Mouse (Mus musculus) neural tube, embryonic 12.5 days (tissue): ENCODE results near the gene Rhbdl1. TPM values are rescaled to one million over a fixed set of nuclear protein-coding genes. Genes with fewer than 3 reads are reported as not detected.

Experiments used
- ATAC-seq: fragments of 200-750 bp; cut with Nextera tagmentation; 2 replicates; pipeline ENCODE4 v1.8.0; 2017; ENCODE audit warnings: low read depth, mild to moderate bottlenecking, moderate TSS enrichment, moderate library complexity; ENCODE audit not compliant: low FRiP score
- H3K27ac ChIP-seq: fragments of 300-500 bp; sonication (generic); 2 replicates; pipeline ENCODE4 v1.5.1; 2016
- H3K27me3 ChIP-seq: fragments of 300-500 bp; sonication (generic); replicated peaks from 2 replicates; pipeline ENCODE4 v1.6.1; 2016; ENCODE audit warnings: mild to moderate bottlenecking
- H3K36me3 ChIP-seq: fragments of 300-500 bp; sonication (generic); 2 replicates; pipeline ENCODE4 v1.6.1; 2016; ENCODE audit warnings: mild to moderate bottlenecking
- H3K4me1 ChIP-seq: fragments of 300-500 bp; sonication (generic); 2 replicates; pipeline ENCODE4 v1.6.1; 2016
- H3K4me2 ChIP-seq: fragments of 300-500 bp; sonication (generic); replicated peaks from 2 replicates; pipeline ENCODE4 v1.6.1; 2016; ENCODE audit warnings: mild to moderate bottlenecking
- H3K4me3 ChIP-seq: fragments of 300-500 bp; sonication (generic); 2 replicates; pipeline ENCODE4 v1.5.1; 2016
- H3K9ac ChIP-seq: fragments of 300-500 bp; sonication (generic); 2 replicates; pipeline ENCODE4 v1.6.1; 2016; ENCODE audit warnings: mild to moderate bottlenecking
- H3K9me3 ChIP-seq: fragments of 300-500 bp; sonication (generic); 2 replicates; pipeline ENCODE4 v1.6.1; 2016; ENCODE audit warnings: mild to moderate bottlenecking
- WGBS: fragments of 180-500 bp; shearing (Covaris S2); methylation state at CpG from one replicate; pipeline ENCODE4 v1.1.7; 2016; 5-methylcytosine and 5-hydroxymethylcytosine counted together
- polyA plus RNA-seq: library from polyadenylated mRNA; unstranded; fragments of >200 nt; fragmentation: Nextera tagmentation; extraction: Ambion mirVana; gene quantifications from 2 replicates; pipeline ENCODE4 v1.2.1, GENCODE M21; 2016

The Rhbdl1 gene
- polyA plus RNA-seq, 1 experiment from 2014 or later = 8.1 TPM

DNA sequence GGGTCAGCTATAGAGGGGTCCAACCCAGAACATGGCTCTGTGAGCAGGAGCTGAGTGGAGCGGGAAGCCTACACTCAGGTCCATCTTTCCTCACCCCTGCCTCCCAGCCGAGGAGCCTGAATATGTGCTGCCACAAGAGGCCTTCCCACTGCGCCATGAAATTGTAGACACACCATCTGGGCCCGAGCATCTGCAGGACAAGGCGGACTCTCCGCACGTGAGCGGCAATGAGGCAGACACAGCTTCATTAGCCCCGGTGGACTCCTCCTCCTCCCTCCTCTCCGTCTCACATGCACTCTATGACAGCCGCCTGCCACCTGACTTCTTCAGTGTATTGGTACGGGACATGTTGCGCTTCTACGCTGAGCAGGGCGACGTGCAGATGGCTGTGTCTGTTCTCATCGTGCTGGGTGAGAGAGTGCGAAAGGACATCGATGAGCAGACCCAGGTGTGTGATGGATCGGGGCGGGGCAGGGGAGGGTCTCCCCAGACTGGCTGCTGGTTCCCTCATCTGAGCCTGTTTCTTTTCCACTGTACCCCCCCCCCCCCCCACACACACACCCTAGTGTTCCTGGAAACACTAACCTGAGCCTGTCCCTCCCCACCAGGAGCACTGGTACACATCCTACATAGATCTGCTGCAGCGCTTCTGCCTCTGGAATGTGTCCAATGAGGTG lies 9.4 kb downstream of the Rhbdl1 start:
- ATAC-seq = no peak
- H3K9ac ChIP-seq = no peak overlapping the region
- peaks cover 46% of the 10 kb centered on the region for H3K36me3 ChIP-seq
- peaks cover 75% of the 10 kb centered on the region for H3K4me1 ChIP-seq
- H3K4me3 ChIP-seq = no peak overlapping the region
- H3K27me3 ChIP-seq = no peaks in the 10 kb centered on the region
- no peaks in the 10 kb centered on the region for H3K9me3 ChIP-seq
- 91% methylated on average over 22 of the region's 22 CpGs for WGBS
- no peak overlapping the region for H3K27ac ChIP-seq
- peak overlapping the region; percentile 95; the same call in 1 of the 2 replicates for H3K4me2 ChIP-seq

DNA sequence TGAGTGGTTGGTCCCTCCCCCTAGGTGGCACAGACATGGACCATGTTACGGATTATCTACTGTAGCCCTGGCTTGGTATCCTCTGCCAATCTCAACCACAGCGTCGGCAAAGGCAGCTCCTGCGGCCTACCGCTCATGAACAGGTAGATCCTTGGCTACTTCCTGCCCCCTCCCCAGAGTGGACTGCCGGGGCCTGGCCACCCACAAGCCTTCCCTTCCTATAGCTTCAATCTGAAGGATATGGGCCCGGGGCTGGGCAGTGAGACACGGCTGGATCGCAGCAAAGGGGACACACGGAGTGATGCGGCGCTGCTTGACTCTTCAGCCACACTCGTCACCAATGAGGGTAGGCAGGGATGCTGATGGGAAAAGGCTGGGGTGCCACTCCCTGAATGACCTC lies 10.1 kb downstream of the Rhbdl1 start:
- no peak for ATAC-seq
- H3K9me3 ChIP-seq = no peaks in the 10 kb centered on the region
- H3K4me2 ChIP-seq = no peak overlapping the region
- H3K4me1 ChIP-seq = peaks cover 72% of the 10 kb centered on the region
- WGBS = 96% methylated on average over 13 of the region's 13 CpGs
- H3K9ac ChIP-seq = no peak overlapping the region
- no peaks in the 10 kb centered on the region for H3K27me3 ChIP-seq
- no peak overlapping the region for H3K27ac ChIP-seq
- H3K36me3 ChIP-seq = peaks cover 46% of the 10 kb centered on the region
- H3K4me3 ChIP-seq = no peak overlapping the region

DNA sequence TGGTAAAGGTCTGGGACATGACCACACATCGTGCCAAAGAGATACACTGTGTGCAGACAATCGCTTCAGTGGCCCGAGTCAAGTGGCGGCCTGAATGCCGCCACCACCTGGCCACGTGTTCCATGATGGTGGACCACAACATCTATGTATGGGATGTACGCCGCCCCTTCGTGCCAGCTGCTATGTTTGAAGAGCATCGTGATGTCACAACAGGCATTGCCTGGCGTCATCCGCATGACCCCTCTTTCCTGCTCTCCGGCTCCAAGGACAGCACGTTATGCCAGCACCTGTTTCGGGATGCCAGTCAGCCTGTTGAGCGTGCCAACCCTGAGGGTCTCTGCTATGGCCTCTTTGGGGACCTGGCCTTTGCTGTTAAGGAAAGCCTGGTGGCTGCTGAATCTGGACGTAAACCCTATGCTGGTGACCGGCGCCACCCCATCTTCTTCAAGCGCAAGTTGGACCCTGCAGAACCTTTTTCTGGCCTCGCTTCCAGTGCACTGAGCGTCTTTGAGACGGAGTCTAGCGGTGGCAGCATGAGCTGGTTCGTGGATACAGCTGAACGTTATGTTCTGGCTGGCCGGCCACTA lies 11.0 kb downstream of the Rhbdl1 start:
- Histone ChIP-seq H3K9me3 (no peaks in the 10 kb centered on the region), H3K27ac (no peak overlapping the region), H3K4me2 (0 out of 2 replicates have a peak overlapping the region, but pooled peaks have one; percentile 9), H3K27me3 (no peaks in the 10 kb centered on the region), H3K9ac (no peak overlapping the region), H3K4me1 (peaks cover 63% of the 10 kb centered on the region), H3K36me3 (peaks cover 39% of the 10 kb centered on the region), H3K4me3 (no peak overlapping the region)
- no peak for ATAC-seq
- WGBS = 95% methylated on average over 27 of the region's 27 CpGs

DNA sequence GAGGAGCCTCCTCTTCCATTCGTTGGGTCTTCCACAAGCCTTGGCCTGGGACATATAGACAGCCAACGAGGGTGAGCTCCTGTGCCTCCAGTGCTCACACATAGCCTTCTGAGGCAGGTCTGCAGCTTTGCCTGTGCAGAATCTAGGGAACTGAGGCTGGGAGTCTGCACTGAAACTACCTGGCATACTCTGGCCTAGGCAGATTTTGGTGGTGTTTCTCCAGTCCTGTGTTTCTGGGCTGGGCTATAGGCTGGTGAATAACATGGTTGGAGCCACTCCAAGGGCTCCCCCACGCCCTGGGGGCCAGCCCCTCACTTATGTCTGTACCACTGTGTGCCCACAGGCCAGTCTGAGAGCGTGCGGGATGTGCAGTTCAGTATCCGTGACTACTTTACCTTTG lies 11.8 kb downstream of the Rhbdl1 start:
- no peak for ATAC-seq
- Histone ChIP-seq H3K4me3 (no peak overlapping the region), H3K9ac (no peak overlapping the region)

DNA sequence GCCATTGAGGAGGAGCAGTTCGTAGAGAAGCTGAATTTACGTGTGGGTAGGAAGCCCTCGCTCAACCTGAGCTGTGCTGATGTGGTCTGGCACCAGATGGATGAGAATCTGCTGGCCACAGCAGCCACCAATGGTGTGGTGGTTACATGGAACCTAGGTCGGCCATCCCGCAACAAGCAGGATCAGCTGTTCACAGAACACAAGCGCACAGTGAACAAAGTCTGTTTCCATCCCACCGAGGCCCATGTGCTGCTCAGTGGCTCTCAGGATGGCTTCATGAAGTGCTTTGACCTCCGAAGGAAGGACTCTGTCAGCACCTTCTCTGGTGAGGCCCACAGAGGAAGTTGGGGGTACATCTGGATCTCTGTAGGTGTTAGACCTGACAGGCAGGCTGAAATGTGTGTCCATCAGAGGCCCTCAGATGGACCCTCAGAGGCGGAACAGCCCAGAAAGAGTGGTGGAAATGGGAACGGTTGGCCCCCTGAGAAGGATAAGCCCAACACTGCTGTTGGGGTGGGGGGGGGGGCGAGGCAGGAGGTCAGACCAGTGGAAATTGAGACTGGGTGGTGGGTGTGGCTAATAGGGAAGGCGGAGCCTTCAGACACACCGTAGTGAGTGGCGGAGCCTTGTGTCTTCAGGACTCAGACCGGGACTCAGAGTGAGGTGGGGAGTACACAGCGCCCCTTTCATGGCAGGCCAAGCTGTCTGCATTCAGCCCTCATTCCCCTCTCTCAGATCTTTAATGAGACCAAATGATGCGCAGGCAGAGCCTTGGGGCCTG lies 12.5 kb downstream of the Rhbdl1 start:
- Histone ChIP-seq H3K4me2 (peak overlapping the region; percentile 82), H3K4me3 (peak overlapping the region; percentile 53; the same call in 1 of the 2 replicates), H3K27me3 (peaks cover 12% of the 10 kb centered on the region), H3K9ac (peak overlapping the region; percentile 73; the same call in 1 of the 2 replicates), H3K27ac (no peak overlapping the region), H3K9me3 (no peaks in the 10 kb centered on the region), H3K36me3 (peaks cover 29% of the 10 kb centered on the region), H3K4me1 (peaks cover 48% of the 10 kb centered on the region)
- WGBS = 76% methylated on average over 17 of the region's 17 CpGs
- no peak for ATAC-seq

More for the DNA sequence above, 11.8 kb downstream of the Rhbdl1 start:
- Histone ChIP-seq H3K4me1 (peaks cover 55% of the 10 kb centered on the region), H3K4me2 (peak overlapping the region; percentile 82), H3K9me3 (no peaks in the 10 kb centered on the region), H3K36me3 (peaks cover 32% of the 10 kb centered on the region), H3K27ac (no peak overlapping the region), H3K27me3 (peaks cover 5% of the 10 kb centered on the region)
- WGBS = 89% methylated on average over 6 of the region's 6 CpGs

DNA sequence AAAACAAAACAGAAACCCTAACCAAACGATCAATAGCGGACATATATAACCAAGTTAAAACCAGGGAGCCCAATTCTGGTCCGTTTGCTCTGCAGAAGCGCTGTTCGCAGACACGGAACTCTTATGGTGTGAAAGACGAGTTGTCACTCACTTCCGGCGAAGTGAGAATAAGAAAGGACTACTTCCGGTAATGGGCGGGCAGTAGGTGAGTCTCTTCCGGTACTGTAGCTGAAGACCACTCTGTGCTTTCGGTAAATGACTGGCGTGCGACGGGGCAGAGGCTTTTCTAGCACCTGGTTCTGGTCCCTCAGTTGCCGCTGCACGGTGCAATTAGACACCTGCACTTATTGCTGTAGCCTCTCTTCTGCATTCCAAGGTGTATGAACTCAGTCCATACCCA lies 13.6 kb downstream of the Rhbdl1 start, which contains the start of gene Wdr24:
TSS of gene Wdr24 (plus strand) at position 176 of the 400 bp plus-strand sequence.
- H3K4me3 ChIP-seq = peak within 1 kb of the TSS; percentile 53
- H3K4me1 ChIP-seq = peaks cover 47% of the 10 kb centered on the region
- peaks cover 34% of the 10 kb centered on the region for H3K36me3 ChIP-seq
- no peak within 1 kb of the TSS for H3K27ac ChIP-seq
- H3K4me2 ChIP-seq = peak within 1 kb of the TSS; percentile 82
- H3K9ac ChIP-seq = peak within 1 kb of the TSS; percentile 73
- peaks cover 23% of the 10 kb centered on the region for H3K27me3 ChIP-seq
- WGBS = under 1% methylated on average over 18 of the region's 18 CpGs
- no peak for ATAC-seq
- H3K9me3 ChIP-seq = no peaks in the 10 kb centered on the region

DNA sequence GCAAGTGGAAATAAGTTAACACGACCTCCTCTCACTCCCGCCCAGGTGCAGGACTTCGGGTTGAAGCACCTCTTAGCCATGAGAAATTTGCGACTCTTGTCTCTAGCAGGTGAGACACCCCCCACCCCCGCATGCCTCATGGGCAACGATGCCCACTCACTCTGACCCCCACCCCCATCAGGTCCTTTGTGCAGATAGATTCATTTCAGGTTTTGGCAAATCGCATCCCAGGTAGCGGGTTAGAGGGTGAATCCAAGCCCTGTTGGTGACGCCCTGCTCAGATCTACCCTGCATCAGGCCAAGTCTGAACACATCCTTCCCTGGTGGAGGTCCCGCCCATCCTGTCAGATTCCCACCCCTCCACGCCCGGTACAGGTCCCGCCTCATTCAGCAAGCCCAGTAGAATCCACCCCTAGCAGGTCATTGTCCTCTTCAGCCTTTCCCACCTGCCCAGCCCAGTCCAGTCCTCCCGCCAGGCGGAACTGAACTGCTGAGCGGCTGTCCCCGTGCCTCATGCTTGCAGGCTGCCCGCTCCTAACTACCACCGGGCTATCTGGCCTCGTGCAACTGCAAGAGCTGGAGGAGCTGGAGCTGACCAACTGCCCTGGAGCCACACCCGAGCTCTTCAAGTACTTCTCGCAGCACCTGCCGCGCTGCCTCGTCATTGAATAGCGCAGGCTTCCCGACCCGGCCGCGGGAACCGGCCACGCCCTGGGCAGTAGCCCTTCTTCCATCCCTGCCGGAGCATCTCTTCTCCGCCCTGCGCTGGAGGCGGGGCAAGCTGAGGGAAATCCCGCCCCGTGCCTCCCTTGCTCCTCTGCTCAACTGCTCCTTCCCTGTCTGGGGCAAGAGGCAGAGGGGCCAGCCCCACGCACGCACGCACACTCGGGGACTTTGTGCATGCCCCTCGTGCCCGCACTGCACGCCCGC lies 18.0 kb downstream of the Rhbdl1 start:
- Histone ChIP-seq H3K9me3 (no peaks in the 10 kb centered on the region), H3K36me3 (peaks cover 28% of the 10 kb centered on the region), H3K4me3 (0 out of 2 replicates have a peak overlapping the region, but pooled peaks have one; percentile 11), H3K4me1 (peaks cover 7% of the 10 kb centered on the region), H3K27ac (no peak overlapping the region), H3K4me2 (peak overlapping the region; percentile 32), H3K9ac (no peak overlapping the region), H3K27me3 (peaks cover 43% of the 10 kb centered on the region)
- WGBS = 7% methylated on average over 46 of the region's 46 CpGs
- ATAC-seq = no peak

DNA sequence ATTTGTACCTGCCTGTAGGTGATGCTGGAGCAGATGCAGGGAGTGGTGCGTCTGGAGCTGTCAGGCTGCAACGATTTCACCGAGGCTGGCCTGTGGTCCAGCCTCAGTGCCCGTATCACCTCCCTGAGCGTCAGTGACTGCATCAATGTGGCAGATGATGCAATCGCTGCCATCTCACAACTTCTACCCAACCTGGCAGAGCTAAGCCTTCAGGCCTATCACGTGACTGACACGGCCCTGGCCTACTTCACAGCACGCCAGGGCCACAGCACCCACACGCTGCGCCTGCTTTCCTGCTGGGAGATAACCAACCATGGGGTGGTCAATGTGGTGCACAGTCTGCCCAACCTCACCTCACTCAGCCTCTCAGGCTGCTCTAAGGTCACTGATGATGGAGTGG lies 19.4 kb downstream of the Rhbdl1 start:
- no peak overlapping the region for H3K27ac ChIP-seq
- no peak overlapping the region for H3K9ac ChIP-seq
- H3K4me1 ChIP-seq = peaks cover 13% of the 10 kb centered on the region
- ATAC-seq = no peak
- H3K9me3 ChIP-seq = no peaks in the 10 kb centered on the region
- peaks cover 43% of the 10 kb centered on the region for H3K27me3 ChIP-seq
- 90% methylated on average over 11 of the region's 11 CpGs for WGBS
- no peak overlapping the region for H3K4me3 ChIP-seq
- H3K36me3 ChIP-seq = peaks cover 28% of the 10 kb centered on the region
- no peak overlapping the region for H3K4me2 ChIP-seq

DNA sequence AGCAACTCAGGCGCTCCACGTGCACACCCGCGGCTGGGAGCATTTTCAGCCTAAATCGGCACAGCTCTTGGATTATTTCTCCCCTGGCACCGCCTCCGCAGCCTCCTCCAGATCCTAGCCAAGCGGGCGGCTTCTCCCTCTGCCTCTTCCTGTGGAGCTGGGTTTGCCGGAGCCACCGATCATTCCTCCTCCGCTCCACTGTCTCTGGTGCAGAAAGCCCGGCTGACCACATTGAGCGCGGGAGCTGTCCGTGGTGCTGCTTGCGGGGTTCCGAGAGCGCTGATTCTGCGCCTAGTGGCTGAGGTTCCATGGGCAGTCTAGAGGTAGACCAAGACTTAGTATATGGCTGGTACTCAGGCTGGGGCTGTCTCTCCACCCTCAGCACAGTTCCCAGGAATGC lies 23.6 kb downstream of the Rhbdl1 start:
- Histone ChIP-seq H3K36me3 (peaks cover 24% of the 10 kb centered on the region), H3K4me3 (no peak overlapping the region), H3K9ac (no peak overlapping the region; the same call in 1 of the 2 replicates), H3K4me1 (peaks cover 31% of the 10 kb centered on the region), H3K4me2 (peak overlapping the region; percentile 34), H3K9me3 (no peaks in the 10 kb centered on the region), H3K27ac (no peak overlapping the region), H3K27me3 (peaks cover 32% of the 10 kb centered on the region)
- WGBS = 1% methylated on average over 20 of the region's 20 CpGs
- no peak for ATAC-seq

DNA sequence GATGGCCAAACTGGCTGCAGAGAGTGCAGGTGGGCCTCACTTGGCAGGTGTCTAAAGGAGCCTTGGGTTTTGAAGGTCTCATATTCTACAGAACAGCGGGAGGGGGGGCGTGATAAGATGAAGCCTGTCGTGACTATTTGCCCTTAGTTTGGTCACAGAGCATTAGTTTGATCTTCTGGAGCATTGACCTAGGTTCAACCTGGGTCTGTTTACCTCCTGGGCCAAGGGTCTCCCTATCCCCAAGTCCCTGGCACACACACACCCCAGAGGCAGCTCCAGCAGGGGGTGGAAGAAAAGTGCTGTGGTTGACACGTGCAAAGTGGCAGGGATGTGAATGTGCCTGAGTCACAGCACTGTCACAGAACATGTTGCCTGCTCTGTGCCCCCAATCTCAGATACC lies 26.2 kb downstream of the Rhbdl1 start:
- Histone ChIP-seq H3K27ac (no peak overlapping the region), H3K36me3 (peaks cover 3% of the 10 kb centered on the region; the same call in 1 of the 2 replicates), H3K27me3 (peaks cover 12% of the 10 kb centered on the region), H3K4me1 (peaks cover 36% of the 10 kb centered on the region), H3K4me2 (peak overlapping the region; percentile 86), H3K9ac (no peak overlapping the region), H3K9me3 (no peaks in the 10 kb centered on the region), H3K4me3 (no peak overlapping the region)
- ATAC-seq = no peak
- 78% methylated on average over 4 of the region's 4 CpGs for WGBS

DNA sequence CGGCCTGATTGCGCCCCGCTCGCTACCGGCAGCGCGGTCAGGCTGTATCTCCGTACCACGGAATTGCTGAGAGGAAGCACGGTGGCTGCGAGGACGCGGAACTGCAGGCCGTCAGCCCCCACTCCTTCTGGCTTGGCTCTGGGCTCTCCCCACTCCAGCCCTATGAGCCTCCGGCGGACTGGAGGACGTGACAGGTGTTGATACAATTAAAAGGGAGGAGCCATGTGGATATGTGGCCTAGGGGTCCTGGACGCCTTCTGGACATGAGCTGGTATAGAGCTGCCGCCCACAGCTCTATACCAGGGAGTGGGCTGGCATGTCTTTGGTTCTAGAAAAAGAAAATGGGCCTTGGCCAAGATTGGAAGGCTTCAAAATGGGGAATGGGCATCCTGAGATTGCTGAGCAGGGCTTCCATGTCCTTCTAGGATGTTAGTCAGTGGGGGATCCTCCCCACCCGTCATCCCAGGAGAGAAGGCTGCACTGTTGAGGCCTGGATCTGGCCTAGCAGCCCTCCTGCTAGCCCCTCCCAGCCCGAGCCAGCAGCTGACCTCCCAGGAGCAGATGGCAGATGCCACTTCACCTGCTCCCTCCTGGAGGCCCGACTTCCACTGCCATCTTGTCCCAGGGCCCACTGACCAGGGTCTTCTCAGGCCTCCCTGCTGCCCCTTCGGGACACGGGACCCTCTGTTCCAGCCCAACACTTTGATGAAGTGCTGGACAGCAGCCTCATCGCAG lies 27.3 kb downstream of the Rhbdl1 start:
- H3K4me1 ChIP-seq = peaks cover 36% of the 10 kb centered on the region
- peak overlapping the region; percentile 77 for H3K4me3 ChIP-seq
- H3K27me3 ChIP-seq = peaks cover 12% of the 10 kb centered on the region
- peak overlapping the region; percentile 90 for H3K27ac ChIP-seq
- H3K4me2 ChIP-seq = peak overlapping the region; percentile 86
- ATAC-seq = peak; percentile 61
- H3K9ac ChIP-seq = peak overlapping the region; percentile 87
- no peaks in the 10 kb centered on the region for H3K9me3 ChIP-seq
- H3K36me3 ChIP-seq = peaks cover 3% of the 10 kb centered on the region; the same call in 1 of the 2 replicates
- WGBS = 7% methylated on average over 25 of the region's 25 CpGs
